Mouse (Mus musculus) embryo, embryonic 10 days (tissue): ENCODE data around the gene Fam160a1.
A peak's percentile ranks its signal among the peaks of the same experiment; 100 is the strongest.

Source experiments
- DNase-seq: peaks from one replicate; pipeline ENCODE4 v3.0.0-alpha.2; 2015; ENCODE audit warnings: low spot score

Gene Fam160a1

DNA sequence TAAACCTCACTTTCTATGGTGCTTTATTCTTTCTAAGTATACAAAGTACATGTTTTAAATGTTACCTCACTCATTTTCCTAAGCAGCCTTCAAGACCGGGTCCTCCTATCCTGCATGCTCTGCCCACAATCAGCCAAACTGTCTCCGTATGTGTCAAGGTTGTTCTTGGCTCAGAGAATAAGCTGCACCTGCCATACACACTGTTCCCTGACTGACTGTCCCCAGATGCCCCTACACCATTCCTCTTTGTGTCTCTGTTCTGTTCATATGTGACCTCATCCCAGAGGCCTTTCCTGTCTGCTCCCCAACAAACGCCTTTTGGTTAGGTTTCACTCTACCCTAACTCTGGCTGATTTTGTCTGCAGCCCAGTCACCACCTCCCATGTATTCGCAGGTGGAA is 10.2 kb upstream of the Fam160a1 start:
- no peak for DNase-seq

DNA sequence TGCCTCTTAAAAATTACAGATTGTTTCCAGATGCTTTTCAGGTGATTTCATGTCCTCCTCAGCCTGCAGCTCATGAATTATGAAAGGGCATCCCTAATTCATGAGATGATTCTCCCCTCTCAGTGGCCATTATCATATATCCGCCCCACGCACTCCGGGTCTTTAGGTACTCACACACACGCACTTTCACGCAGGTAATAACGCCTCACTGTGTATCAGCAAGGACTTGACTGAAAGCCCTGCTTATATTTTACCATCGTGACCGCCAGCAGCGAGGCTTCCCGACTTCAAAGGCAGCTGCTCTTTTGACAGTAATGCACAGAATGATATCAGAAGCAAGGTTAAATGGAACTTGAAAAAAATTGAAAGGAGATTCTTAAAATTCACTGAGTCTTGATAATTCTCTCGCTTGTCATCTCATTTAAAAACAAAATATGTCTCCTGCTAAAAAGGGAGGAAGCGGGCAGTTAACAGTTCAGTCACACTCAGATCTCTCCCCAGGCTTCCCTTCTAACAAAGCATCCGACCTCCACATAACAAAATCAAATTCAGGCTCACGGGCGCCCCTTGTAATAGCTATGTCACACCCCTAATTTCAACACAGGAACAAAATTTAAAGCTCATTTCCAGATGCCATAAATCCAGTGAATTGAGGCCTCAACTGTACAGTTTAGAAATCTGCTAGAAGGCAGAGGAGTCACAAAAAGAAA is 3.9 kb upstream of the Fam160a1 start:
- DNase-seq = no peak

GRCm38 (mm10) chr3:85819319-85819718 is 2.2 kb upstream of the Fam160a1 start:
- no peak for DNase-seq

DNA sequence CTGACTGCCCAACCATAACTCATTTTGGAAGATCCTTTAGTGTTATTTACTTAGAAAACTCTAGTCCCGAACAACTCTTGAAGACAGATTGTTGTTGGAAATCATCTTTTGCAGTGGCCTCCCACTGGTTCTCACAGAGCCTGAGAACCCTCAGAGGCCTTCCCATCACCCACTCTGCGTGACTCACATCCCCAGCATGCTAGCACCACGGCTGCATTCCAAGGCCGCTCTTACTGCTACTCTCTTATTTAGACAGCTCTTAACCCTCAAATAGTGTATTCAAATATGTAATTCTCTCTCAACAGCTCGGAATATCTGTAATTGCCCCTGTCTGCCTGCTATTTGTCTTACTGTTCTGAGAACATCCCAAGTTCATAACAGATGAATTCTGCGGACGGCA is 2.9 kb downstream of the Fam160a1 start:
- DNase-seq = no peak

DNA sequence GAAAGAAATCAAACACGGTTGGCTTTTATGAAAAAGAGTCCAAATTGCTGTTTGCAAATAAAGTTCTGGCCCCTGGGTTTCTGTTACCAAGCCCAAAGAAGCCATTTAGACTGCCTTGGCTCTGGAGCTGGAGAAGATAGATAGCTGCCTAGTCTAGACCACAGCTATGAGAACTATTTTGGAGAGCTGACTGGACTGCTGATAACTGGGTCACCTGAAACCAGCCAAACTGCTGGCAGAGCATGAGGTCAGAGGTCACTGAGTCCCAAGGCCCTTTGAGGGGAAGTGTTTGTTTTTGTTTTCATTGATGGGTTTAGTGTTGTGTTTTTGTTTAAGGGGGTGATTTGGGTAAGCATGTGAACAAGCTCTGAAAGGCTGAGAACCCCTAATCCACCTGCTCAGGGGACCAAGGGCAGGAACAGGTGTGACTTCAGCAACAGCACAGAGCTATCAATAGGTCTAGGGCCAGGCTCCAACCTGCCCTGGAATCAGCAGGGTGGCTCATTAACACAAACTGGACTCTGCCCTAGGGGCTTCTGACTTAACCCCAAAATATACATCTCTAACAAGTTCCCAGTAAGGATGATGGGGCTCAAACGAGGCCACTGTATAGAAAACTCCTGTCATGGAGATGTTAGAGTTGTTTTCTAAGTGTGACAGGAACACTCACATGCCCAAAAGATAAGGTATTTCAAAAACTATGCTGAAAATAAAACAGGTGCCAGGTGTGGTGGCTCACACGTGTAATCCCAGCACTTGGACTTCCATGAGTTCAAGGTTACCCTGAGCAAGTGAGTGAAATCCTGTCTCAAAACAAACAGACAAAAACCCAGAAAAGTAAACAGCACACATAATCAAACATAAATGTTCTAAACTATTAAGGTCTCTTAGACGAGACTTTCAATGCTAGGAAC is 3.7 kb downstream of the Fam160a1 start:
- DNase-seq = peak; percentile 51

DNA sequence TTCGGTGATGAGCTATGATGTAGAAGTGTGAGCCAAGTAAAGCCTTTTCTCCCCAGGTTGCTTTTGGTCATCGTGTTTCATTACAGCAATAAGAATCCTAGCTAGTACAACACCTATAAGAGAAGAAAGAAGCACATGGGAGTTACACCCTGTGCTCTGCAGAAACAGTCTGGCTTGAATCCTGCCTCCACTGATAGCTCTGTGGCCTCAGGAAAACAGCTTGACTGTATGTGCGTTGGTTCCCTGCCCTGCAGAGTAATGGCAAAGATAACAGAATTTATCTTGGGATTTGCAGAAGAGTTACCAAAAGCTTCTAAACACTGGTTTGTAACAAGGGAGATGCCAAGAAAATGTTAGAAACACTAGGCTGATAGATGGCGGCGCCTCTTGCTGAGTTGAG is 5.1 kb downstream of the Fam160a1 start:
- no peak for DNase-seq

DNA sequence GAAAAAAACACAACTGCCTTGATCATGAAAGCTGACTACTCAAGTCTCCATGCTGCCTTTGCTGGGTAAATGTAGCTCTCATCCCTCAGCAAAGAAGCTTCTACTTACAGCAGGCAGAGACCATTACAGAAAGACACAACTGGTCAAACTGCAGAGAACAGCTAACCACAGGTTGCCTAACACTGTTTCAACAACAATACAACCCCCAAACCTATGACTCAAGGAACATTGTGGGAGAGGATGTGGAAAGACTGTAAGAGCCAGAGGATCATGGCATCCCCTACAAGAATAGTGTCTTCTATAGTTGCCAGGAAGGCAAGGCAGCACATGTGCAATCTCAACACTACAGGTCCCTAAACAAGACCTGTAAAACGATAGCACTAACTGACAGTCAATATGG is 23.9 kb downstream of the Fam160a1 start:
- no peak for DNase-seq

DNA sequence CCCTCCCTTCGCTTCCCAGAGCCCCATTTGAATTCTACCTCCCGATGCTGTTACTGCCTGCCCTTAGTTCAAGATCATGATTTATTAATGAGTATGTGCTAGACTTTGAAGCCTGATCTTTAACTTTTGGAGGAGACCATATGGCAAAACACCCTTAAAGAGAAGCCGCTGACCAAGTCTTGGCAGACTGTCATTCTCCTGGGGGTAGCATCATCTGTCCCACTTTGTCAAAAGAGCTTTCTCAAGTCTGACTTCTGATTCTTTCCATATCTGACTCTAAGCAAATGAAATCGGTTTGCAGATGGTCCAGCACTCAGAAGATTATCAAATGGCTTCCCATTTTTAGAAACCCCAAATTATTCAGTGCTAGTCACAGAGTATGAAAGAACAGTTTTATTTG is 27.3 kb downstream of the Fam160a1 start:
- no peak for DNase-seq

DNA sequence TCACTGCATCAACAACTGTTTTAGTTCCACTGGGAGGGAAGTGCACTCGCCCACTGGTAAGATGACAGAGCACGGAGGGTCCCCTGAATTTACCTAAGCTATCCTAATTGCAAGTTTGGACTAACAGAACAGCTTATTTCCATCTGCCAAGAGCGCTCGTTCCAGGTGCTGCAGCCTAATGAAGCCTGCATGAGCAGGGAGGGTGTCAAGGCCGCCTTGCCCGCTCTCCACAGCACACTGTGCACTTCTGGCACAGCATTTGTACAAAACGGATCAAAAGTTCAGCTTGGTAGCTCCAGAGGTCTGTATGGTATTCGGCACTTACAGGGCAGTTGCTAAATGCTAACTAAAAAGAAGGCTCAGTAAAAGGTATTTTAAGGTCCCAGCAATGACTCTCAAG is 30.6 kb downstream of the Fam160a1 start:
- no peak for DNase-seq

GRCm38 (mm10) chr3:85780906-85781305 is 36.2 kb downstream of the Fam160a1 start:
- DNase-seq = no peak

- no peak for DNase-seq
These were observed 36.8 kb downstream of the Fam160a1 start for GRCm38 (mm10) chr3:85780332-85780731.

DNA sequence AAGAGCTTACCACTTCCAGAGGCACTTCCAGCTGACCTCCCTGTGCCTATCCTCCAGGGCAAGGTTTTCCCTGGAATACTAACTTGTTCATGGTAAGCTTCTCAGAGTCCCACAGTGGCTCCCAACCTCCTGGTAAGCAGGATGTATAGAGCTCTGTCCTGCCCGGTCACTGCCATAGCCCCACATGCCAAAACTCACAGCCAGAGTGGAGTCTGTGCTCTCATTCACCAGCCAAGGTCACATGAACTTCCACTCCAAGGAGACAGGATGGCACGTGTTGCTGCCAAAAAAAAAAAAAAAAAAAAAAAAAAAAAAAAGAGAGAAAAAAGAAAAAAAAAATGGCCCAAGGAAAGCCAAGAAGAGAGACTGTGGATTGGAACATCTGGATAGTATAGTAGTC is 39.2 kb downstream of the Fam160a1 start:
- DNase-seq = no peak

DNA sequence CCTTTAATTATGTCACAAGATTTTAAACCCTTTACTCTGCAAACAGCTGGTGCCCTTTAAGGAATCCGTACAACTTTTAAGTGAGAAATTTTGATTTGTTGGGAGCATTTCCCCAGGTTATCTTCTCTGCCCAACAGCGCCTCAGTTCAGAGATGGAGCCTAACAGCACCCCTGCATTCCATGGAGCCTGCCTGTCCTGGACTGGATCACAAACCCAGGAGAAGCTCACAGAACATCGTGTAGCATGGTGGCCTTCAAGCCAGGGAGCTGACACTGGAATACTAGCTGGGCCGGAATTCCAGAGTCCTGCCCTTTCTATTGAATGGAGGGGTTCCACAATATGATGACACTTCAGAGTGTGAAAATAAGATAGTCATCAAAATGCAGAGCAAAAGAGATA is 39.7 kb downstream of the Fam160a1 start:
- DNase-seq = no peak

GRCm38 (mm10) chr3:85776707-85777106 is 40.4 kb downstream of the Fam160a1 start:
- no peak for DNase-seq

GRCm38 (mm10) chr3:85776126-85776525 is 41.0 kb downstream of the Fam160a1 start:
- DNase-seq = no peak

- DNase-seq = no peak
These were observed 43.2 kb downstream of the Fam160a1 start for GRCm38 (mm10) chr3:85773886-85774285.

DNA sequence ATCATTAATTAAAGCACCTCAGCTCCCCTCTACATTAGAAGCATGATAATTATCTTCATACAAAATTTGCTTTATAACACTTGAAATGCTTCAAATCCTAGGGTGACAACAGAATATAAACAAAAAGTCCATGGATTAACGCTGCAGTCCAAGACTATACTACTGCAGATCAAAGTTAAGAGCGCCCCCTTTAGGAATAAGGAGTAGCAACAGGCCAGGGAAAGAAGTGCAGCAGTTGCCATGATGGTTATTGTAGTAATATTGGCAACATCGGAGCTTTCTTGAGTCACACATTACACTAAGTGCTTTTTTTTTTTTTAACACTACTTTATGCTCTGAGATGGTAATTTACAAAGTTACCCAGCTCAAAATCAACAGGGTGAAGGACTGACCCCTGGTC is 43.7 kb downstream of the Fam160a1 start:
- DNase-seq = no peak

- DNase-seq = no peak
These were observed 52.2 kb downstream of the Fam160a1 start for GRCm38 (mm10) chr3:85764937-85765337.

GRCm38 (mm10) chr3:85764008-85764834 is 52.9 kb downstream of the Fam160a1 start:
- DNase-seq = no peak

GRCm38 (mm10) chr3:85757944-85758343 is 59.1 kb downstream of the Fam160a1 start:
- DNase-seq = no peak

DNA sequence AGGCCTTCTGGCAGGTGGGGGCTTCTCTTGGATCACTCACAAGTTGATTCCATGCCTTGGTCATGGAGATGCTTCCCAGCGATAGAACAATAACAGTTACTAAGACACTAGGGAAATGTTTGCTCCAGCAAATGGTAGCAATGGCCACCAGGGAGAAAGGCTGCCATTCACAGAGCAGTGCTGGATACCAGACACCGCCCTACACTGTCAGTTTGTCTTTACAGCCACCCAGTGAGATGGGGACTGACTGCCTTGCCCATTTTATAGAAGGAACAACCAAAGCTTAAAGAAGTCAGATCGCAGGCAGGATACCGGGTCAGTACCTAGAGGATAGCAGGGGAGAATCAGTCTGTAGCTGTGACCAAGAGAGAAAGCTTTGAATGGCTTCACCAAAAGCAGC is 59.7 kb downstream of the Fam160a1 start:
- no peak for DNase-seq

GRCm38 (mm10) chr3:85749348-85749747 is 67.7 kb downstream of the Fam160a1 start:
- no peak for DNase-seq

- DNase-seq = peak; percentile 52
These were observed 68.2 kb downstream of the Fam160a1 start for GRCm38 (mm10) chr3:85748863-85749262.
